Mouse (Mus musculus): Measurements from ENCODE around the gene Pabpn1.

Gene Pabpn1

DNA sequence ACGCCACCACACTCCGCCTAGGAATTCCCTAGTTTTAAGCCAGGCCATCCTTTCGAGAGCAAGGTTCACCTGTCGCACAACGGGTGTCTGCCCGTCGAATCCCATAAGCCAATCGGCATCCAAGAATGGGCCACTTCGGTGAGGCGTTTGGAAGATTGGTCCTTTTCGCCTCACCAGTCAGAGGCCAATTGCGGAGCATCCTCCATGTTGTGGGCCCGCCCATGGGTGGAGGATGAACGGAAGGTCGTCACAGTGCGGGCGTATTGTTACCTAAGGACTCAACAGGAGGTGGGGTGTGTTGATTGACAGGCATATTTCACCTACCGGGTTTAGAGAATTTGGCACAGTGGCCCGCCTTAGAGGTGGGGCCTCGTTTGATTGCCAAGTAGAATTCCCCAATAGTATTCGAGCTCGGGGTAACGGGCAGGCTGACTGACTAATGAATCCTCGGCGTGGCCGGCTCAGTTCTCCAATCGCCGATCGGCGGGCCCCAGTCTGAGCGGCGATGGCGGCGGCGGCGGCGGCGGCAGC is 1.4 kb downstream of the Pabpn1 start:
- peak; percentile 99 for DNase-seq (ENCODE audit: low spot score)

DNA sequence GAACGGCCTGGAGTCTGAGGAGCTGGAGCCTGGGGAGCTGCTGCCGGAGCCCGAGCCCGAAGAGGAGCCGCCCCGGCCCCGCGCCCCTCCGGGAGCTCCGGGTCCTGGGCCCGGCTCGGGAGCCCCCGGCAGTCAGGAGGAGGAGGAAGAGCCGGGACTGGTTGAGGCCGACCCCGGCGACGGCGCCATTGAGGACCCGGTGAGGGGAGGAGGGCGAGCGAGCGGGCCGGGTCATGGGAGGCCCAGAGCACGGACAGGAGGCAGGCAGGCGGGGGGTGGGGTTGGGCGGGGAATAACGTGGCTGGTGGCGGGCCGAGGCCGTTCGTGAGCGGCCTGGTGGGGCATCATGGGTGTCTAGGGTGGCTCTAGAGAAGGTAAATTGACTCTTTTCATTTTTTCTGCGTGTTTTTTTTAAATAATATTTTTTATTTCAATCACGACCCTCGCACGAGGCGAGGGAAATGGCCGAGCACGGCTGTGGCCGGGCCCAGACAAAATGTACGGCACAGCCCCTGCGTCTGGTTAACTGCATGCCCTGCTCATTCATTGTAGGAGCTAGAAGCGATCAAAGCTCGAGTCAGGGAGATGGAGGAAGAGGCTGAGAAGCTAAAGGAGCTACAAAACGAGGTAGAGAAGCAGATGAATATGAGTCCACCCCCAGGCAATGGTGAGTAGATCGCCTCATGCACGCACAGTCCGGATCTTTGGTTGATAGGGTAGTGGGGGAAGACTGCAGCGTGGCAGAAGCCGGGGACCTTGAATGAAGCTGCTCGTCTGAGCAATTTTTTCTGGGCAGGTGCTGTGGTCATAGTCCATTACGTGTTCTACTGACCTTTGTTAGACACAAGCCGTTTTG is 2.2 kb downstream of the Pabpn1 start:
- peak; percentile 83 for DNase-seq (ENCODE audit: low spot score)

- peak; percentile 82 for DNase-seq (ENCODE audit: low spot score)
Measured at GRCm38 (mm10) chr14:54897445-54897844, 5.1 kb downstream of the Pabpn1 start.

DNA sequence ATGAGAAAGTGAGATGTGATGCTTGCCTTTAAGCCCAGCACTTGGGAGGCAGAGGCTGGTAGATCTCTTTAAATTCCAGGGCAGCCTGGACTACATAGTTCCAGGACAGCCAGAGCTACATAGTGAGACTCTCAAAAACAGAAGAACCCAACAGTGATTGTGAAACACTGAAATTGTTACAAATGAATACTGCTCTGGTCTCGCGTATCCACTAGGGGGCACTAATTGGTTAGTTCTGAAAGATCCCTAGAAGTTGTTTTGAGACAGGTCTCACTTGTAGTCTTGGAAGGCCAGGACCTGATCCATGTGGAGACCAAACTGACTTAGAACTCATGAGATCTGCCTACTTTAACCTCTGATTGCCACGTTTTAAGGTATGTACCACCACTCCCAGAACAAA is 8.1 kb downstream of the Pabpn1 start:
- DNase-seq (ENCODE audit: low spot score) = peak; percentile 67

GRCm38 (mm10) chr14:54903641-54904040 is 11.3 kb downstream of the Pabpn1 start:
- DNase-seq (ENCODE audit: low spot score) = no peak

GRCm38 (mm10) chr14:54908682-54909081 is 16.4 kb downstream of the Pabpn1 start:
- no peak for DNase-seq (ENCODE audit: low spot score)

DNA sequence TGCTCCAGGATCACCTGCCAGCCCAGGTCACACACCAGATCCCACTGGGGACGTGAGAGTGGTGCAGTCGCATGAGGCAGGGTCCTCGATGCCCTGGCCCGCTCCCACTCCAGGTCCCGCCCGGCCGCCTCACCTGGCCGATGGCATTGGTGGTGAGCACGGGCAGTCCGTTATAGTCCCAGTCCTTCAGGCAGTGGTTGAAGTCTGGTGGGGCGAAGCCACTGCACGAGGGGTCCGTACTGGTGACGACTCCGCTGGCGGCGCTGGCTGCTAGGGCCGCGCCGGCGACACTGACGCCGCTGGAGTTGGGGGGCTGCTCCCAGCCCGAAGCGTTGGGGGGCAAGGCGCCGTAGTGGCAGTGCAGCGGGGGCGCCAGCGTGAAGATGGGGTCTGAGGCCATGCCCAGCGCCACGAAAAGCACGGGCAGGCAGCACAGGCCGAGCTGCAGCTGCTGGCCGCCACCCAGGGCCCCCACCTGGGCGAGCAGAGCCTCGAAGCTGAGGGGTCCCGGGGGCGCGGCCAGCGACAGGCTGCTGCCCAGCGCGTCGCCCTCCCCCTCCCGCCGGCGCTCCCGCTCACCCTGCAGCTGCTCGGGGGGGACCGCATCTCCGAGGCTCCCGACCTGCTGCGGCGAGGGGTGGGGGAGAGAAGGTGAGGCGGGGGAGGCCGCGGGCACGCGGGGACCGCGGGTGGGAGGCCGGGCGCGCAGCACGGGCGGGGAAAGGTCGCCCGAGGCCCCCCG is 20.0 kb downstream of the Pabpn1 start:
- peak; percentile 41 for DNase-seq (ENCODE audit: low spot score)

DNA sequence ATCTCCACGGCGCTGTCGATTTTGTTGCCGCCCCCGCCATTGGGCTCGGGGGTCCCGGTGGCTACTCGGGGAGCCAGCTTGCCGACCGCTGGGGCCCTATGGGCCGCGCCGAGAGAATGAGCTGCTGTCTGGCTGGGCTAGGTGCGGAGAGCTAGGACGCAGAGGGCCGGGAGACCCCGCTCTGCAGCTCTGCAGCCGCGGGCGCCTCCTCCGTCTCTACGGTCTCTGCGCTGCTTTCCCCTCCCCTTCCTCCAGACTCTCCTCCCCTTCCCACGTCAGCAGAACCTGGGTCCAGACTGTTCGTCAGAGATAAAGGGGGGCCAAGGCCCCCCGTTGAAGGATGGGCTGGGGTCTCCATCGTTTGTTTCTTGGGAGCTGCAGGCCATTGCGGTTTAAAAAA is 20.6 kb downstream of the Pabpn1 start, which contains the start of gene Slc22a17:
Gene Slc22a17, minus strand, starts transcription at position 247 of the 400 bp plus-strand sequence.
- DNase-seq (ENCODE audit: low spot score) = peak; percentile 72

GRCm38 (mm10) chr14:54913343-54913742 is 21.0 kb downstream of the Pabpn1 start:
- no peak for DNase-seq (ENCODE audit: low spot score)

DNA sequence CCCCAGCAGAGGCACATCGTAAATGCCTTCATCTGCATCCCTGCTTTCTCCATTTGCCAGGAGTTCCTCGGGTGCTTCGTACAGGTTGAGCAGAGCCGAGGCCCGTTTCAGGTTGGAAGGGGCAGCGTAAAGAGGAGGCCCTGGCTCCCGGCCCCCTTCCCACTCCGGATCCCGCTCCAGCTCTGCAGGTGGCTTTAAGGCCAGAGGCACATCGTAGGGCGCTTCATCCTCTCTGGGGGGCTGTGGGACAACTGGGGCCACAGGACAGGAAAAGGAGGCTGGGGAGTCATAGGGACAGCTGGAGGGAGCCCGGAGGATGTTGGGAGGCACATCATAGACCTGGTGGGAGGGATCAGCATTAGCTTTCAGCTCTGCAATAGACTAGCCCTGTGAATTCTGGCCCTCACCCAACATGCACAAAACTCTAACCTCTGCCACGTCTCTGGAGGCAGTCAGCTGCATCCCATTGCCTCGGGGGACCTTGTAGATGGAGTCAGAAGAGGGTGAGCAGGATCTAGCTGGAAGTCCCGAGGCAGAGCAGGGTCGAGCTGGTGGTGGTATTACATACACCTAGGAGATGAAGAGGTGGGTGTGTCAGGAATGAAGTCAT is 27.9 kb downstream of the Pabpn1 start:
- no peak for DNase-seq (ENCODE audit: low spot score)

DNA sequence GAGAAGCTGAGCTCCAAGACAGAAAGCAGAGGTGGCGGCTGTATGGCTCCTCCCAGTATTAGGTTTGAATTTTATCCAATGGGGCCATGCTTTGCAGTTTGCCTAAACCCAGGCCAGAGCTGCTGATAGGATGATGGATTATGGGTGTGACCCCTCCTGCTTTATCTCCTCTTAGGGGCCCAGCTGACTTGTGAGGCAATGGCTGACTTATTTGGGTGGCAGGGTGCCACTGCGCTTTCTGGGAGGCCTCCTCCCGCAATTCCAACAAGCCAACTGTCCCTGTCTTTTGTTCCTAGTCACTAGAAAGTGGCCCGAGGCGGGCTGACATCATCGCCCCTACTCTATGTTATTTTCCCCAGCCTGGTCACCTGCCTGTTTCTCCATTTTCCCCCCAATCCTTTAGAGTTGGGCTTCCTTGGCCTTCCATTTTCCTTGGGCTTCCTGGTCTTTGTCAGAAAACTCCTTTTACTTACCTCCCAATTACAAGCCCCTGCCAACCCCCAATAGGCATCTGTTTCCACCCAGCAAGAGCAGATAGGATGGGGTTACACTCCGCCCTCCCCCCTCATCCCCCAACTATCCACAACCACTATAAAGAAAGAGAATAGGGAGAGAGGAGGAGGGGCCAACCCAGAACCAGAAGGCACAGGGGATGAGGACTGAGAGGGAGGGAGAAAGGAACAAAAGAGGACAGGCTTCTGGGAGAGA is 32.5 kb downstream of the Pabpn1 start:
- DNase-seq (ENCODE audit: low spot score) = peak; percentile 47

- DNase-seq (ENCODE audit: low spot score) = peak; percentile 47
Measured at GRCm38 (mm10) chr14:54925349-54926342, 33.3 kb downstream of the Pabpn1 start, which contains the start of gene Efs. Efs (minus strand) TSS chr14:54926126.

DNA sequence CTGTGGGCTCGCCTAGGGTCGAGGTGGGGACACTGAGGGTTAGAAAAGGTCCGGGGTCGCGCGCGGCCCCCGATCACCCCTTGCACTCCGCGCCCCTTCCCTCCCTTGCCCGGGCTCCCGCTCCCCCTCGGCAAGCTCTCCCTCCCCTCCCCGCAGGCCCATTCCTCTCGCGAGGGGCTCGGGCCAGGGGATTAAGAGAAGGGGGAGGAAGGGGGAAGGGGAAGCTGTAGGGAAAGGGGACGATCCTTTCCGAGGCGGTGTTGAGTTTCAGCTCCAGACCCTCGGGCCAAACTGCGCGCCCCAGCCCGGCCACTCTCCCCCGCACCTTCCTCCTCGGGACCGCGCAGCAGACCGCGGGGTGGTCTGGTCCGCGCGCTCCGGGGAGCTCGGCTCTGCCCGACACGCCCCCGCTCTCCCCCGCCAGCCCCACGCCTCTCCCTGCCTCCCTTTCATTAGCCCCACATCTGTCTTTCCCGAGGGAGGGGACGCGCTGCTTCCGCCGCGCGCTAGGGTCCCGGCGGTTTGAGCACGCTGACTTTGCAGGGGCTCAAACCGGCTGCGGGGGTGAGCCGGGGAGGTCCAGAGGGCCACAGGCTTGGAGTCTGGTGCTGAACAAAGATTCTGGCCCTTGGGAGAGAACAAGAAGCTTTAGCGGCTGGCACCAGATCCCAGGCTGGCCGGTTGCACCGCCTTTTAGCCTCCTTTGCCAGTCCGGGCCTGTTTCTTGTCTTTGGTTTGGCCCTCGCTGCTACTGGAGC is 34.3 kb downstream of the Pabpn1 start:
- DNase-seq (ENCODE audit: low spot score) = peak; percentile 70

GRCm38 (mm10) chr14:54927296-54927695 is 35.0 kb downstream of the Pabpn1 start:
- no peak for DNase-seq (ENCODE audit: low spot score)

DNA sequence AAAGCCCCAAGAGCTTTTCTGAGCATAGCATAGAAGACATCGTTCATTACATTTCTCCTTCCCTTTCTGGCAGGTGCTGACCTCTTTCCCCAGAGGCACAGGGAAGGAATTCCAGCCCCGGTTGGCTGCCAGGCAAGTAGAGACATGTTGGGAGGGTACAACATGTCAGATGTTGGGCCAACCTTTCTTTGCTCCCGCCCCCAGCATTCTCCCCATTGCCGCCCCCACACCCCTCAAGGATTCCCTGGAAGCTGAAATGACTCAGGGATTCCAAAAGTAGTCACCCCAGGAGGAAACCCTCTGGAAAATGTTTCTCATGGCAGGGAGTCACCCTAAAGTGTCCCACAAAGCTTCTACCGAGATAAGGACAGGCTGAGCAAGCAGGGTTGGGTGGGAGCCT is 37.5 kb downstream of the Pabpn1 start:
- no peak for DNase-seq (ENCODE audit: low spot score)

DNA sequence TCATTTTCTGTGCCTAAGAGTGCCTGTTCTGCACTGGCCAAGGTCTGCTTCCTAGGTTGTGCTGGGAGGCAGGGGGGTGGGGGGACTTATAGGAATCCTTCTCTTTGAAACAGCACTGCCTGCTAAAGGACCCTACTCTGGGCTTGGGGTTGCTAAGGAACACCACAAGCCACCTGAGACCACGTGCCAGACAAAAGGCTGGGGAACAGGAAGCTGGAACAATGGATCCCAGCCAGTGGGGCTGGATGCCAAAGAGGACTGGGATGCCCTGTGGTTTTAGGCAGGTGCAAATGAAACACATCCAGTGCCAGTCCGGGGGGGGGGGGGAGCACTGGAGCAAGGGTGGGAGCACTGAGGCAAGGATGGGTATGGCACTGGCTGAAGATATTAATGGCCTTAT is 38.1 kb downstream of the Pabpn1 start:
- DNase-seq (ENCODE audit: low spot score) = no peak

DNA sequence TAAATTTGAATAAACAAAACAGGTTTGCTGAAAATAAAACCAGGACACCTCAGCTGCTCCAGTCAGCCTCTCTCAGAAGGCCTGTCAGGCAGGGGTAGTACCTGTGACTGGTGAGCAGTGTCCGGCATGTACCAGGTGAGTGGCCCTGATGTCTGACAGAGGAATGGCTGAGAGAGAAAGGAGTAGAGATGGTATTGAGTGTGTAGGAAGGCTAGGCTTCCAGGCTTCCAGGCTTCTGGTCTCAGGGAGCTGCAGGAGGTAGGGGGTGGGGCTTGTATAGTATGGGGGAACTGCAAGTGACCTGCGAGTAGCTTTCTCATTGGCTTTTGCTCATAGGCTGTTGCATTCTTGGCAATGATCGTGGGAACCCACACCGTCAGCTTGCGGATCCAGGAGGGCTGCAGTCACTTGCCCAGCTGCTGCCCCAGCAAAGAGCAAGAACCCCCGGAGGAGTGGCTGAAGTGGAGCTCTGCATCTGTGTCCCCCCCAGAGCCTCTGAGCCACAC is 40.4 kb downstream of the Pabpn1 start, which contains the start of gene Il25:
Gene Il25, plus strand, starts transcription at position 51 of the 506 bp plus-strand sequence.
- no peak for DNase-seq (ENCODE audit: low spot score)

- no peak for DNase-seq (ENCODE audit: low spot score)
Measured at GRCm38 (mm10) chr14:54935904-54936830, 43.9 kb downstream of the Pabpn1 start, which contains the start of gene Cmtm5. Cmtm5 (plus strand) TSS chr14:54936261.
